Mouse (Mus musculus) layer of hippocampus, adult 18-20 months (tissue): ENCODE measurements at regions not wholly inside any gene's neighbourhood (a gene's known extent, or its start where the extent isn't known, plus 50 kb on each side); places are given as distances from the start of the nearest gene placed in this dataset.
"Not testable (repeated sequence)": the region's sequence is repeated elsewhere in the genome, so short reads cannot be mapped to it uniquely, and the experiment has no call there.

Experiments
- DNase-seq, 2 experiments: peaks; one replicate each; pipeline ENCODE4 v3.0.0; 2022; ENCODE audit warnings: low spot score in 2 of 2

DNA sequence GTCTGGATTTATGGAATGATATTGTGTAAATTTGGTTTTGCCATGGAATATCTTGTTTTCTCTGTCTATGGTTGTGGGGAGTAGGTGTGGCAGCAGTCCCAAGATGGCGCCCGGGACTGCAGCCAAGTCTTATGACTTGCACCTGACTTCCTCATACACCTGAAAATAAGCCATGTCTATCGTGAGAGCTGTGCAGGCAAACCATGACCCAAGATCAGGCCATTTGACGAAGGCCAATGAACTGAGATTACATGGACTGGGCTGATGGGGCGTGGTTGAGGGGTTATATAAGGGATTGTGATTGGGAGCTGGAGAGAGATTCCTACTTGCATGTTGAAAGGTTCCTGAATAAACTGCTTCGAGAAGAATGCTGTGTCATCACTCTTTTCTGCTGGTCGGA, 139.5 kb downstream of the Slc6a15 start:
- DNase-seq, result not testable (repeated sequence)

GRCm38 (mm10) chr10:103544502-103544901, 176.9 kb downstream of the Slc6a15 start:
- DNase-seq, result no peak

- DNase-seq, result no peak
Observed at GRCm38 (mm10) chr10:103549510-103549909, 181.9 kb downstream of the Slc6a15 start.

GRCm38 (mm10) chr10:103585097-103585496, 217.5 kb downstream of the Slc6a15 start:
- DNase-seq, result no peak

DNA sequence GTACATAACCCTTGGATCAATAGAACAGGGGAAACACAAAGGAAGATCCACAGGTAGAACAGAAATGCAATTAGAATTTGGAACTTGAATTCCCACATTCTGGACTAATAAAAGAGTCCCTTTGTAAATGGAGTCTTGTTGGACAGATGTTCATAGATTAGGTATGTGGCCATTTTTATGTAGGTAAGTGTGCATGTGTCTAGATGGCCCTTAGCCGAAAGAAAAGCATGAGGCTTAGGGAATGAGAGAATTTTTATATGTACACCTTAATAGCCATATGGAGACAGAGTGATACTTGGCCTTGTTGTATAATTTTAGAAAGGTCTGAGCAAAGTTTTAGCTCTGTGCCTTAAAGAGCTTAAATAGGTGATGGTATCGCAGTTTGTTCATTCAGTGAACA, 217.9 kb downstream of the Slc6a15 start:
- no peak for DNase-seq

DNA sequence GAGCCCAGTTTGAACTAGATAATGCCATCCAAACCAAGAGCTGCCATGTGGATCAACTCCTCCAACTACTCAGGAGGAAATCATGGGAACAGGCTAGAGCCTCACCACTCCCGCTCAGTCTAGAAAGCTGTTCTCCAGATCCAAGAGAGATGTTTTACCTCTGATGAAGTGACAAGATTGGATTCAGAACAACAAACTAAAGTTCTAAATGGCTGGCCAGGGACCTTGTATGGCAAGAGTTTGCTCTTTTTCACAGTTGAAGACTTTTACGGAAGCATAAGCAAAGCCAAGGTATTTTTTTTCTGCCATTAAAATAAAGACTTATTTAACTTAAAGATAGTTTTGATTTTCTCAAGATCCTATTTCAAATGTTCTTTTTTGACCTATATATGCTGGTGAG, 224.4 kb downstream of the Slc6a15 start:
- no peak for DNase-seq

GRCm38 (mm10) chr10:103641162-103641561, 273.6 kb downstream of the Slc6a15 start:
- DNase-seq, result no peak

DNA sequence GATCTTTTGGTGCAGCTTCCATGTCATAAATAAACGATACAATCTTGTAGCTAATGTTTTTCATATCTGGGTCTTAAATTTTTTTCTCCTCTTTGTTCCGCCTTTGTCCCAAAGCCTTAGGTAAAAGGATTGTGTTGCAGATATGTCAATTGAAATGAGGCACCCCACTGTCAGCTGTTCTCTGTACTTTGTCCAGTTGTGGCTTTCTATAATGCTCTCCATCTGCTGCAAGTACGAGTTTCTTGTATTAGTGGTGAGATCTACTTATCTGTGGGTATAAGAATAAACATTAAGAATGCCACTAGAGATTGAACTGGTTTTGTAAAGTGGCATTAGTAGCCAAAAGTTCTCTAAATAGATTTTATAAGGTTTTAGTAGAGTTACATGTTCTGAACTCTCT, 282.3 kb downstream of the Slc6a15 start:
- DNase-seq, result no peak

- no peak for DNase-seq
Observed at GRCm38 (mm10) chr10:103673081-103673480, 305.5 kb downstream of the Slc6a15 start.

GRCm38 (mm10) chr10:103673765-103674164, 306.2 kb downstream of the Slc6a15 start:
- no peak for DNase-seq

DNA sequence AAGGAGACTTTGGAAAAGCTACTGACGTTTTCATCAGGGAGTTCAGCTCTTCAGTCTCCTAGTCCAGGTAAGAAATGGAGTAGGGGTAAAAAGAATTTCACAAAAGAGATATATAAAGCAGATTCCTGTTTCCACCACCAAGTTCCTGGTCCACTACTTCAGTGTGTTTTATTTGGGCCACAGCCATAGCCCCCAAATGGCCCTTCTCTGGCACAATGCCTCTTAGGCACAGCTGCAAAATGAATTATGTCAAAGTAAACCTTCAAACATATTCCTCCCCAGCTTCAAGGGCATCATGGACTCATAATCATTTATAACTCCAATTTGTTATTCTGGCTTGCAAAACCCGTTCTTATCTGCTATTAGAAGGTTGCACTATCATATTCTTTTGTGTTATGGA, 325.1 kb downstream of the Slc6a15 start:
- DNase-seq, result no peak

DNA sequence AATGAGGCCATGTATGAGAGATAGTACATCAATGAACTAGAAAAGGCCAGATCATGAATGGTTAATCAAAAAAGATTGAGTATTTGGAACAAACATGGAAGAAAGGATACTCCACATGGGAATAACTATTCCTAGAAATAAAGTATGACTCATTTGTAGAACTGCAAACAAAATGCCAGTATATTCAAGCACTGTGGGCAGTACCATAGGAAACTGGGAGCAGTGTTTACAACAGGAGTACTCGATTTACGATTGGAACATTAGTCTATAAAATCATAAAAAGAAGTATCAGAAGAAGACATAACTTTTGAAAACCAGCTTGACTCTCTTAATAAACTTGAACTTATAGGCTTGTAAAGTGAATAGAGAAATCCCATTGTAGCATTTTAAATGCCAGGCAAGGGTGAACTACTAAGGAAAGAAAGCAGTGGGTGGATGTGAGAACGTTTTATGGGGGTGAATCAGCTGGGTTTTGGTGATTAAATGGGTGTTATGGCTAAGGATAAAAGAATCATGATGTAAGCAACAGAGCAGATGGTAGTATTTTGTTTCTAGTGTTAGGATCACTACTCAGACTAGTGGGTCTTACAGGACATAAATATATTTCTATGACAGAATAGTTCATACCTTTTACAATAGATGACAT, 347.6 kb downstream of the Slc6a15 start:
- peak in 1 of 2 experiments; percentile 18 for DNase-seq

DNA sequence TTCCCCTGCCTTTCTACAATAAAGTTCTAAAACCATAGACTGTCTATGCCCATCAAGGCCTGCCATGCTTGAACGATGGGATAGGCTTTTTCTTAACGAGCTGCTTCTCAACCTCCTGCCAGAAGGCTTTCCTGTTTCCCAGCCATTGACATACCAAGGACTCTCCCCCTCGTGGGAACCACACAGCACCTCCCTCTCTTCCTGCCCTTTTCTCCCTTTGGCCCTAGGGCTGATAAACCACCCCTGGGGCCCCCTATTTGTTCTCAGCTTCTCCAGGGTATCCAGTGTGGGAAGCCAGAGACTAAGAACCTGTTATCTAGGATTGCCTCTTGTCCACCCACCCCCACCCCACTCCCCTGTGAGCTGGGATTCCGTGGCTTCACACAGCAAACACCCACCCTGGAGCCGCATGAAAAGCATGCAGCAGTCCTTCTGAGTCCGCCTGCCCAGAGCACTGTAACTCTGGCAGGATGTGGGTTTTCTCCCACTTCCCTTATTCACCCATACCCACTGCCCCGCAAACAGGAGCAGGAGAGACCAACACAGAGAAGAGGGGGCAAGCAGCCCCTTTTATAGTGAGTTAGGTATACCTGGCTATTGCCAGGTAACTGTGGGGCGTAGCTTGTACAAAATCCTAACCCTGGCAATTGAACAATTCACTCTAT, 351.5 kb downstream of the Slc6a15 start:
- no peak for DNase-seq

GRCm38 (mm10) chr10:103726680-103727079, 359.1 kb downstream of the Slc6a15 start:
- no peak for DNase-seq

DNA sequence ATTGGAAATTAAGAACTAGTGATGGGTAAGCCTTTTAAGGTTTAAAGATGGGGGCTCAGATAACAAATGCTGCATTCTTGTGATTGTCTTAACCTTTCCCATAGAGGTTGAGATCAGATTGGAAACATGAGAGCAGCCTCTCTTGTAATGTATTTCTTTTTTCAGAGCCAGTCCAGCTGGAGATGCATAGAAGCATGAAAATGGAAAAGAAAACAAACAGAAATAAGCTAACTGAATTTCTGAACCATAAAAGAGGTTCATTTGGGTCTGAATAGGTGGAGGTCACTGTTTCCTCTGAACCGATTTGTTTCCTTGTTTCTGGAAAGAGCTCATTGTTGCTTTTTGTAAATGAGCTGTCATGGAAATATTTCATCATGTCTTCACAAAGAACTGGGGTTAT, 363.9 kb downstream of the Slc6a15 start:
- no peak for DNase-seq

DNA sequence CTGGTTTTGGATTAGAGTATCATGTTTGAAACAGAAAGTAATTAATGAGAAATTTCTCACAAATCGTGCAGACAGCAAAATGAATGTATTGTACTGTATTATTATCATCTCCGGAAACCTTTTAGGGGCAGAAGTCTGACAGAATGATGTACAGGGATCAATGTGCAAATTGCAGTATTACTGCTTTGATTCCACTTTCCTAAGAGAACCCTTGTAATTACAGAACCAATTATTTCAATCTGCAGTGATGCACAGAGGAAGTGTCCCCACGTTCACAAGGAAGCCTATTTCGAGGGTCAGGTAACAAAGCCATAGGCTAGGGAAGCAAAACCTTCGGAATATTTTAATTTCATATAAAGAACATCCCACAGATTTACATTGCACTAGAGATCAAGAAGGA, 364.4 kb downstream of the Slc6a15 start:
- no peak for DNase-seq

- no peak for DNase-seq
Observed at GRCm38 (mm10) chr10:103780127-103780526, 362.7 kb upstream of the Gm21293 start.

GRCm38 (mm10) chr10:103784920-103785319, 357.9 kb upstream of the Gm21293 start:
- no peak for DNase-seq

DNA sequence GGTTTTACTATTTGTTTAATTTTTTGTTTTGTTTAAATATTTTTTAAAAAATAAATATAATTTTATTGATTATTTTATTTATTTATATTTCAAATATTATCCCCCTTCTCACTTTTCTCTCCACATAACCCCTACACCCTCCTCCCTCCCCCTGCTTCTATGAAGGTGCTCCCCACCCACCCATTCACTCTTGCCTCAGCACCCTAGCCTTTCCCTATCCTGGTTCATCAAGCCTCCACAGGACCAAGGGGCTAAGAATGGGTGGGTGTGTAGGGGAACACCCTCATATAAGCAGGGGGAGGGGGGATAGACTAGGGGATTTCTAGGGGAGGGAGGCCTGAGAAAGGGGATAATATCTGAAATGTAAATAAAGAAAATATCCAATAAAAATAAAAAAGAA, 313.7 kb upstream of the Gm21293 start:
- no peak for DNase-seq

GRCm38 (mm10) chr10:103832063-103832462, 310.7 kb upstream of the Gm21293 start:
- DNase-seq, result no peak

DNA sequence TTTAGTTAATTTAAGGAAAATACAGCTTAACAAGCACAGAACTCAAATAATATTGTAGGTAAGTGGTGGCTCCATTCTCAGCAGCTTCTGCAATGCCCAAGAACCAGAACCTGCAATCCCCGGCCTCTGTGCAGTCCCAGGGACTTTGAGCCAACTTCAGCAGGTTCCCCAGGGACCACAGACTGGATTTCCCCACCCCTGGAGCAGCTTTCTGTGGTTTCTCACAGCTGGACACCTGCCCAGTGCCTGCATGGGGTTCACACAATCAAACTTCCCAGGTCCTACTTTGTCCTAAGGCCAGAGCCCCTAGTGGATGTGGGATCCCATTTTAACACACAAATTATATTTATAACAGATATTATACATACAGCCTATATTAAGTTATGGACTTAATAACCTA, 287.6 kb upstream of the Gm21293 start:
- DNase-seq, result no peak

DNA sequence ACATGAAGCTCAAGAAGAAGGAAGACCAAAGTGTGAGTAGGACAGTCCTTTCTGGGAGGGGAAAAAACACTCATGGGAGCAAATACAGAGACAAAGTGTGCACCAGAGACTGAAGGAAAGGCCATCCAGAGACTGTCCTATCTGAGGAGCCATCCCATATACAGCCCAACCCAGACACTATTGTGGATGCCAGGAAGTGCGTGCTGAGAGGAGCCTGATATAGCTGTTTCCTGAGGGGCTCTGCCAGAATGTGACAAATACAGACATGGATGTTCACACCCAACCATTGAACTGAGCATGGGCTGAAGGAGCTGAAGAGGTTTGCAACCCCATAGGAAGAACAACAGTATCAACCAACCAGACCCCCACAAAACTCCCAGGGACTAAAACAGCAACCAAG, 281.9 kb upstream of the Gm21293 start:
- DNase-seq, result no peak

DNA sequence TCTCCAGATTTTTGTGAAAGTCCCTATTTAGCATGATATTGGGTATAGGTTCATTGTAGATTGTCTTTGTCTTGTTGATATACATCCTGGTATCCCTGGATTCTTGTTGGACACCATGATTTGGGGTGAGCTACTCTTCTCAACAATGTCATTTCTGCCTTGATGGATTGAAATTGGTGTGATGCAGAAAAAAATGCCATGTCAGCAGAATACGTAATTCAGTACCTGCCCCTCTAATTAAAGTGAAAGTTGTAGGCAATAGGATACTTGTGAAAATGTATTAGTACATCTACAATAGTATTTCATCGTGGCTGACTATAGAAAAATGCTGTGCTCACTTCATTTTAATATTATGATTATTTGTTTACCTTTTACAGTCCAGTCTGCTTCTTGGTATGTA, 280.7 kb upstream of the Gm21293 start:
- no peak for DNase-seq
